Mouse (Mus musculus): ENCODE measurements around the gene Snx32.
A peak's percentile ranks its signal among the peaks of the same experiment; 100 is the strongest.

Gene Snx32

GRCm38 (mm10) chr19:5510031-5511026, at the start of gene Snx32:
TSS of gene Snx32 (minus strand) at chr19:5510538.
- DNase-seq, result peak; percentile 100

GRCm38 (mm10) chr19:5559631-5560456, 49.5 kb upstream of the Snx32 start:
- no peak for DNase-seq

GRCm38 (mm10) chr19:5559229-5559628, 48.9 kb upstream of the Snx32 start:
- no peak for DNase-seq

- DNase-seq, result no peak
Observed at GRCm38 (mm10) chr19:5558770-5559169, 48.4 kb upstream of the Snx32 start.

GRCm38 (mm10) chr19:5558169-5558568, 47.8 kb upstream of the Snx32 start:
- DNase-seq, result no peak

GRCm38 (mm10) chr19:5554212-5554611, 43.9 kb upstream of the Snx32 start:
- DNase-seq, result no peak

- no peak for DNase-seq
Observed at GRCm38 (mm10) chr19:5553802-5554201, 43.5 kb upstream of the Snx32 start.

- no peak for DNase-seq
Observed at GRCm38 (mm10) chr19:5547471-5548056, 37.2 kb upstream of the Snx32 start.

- DNase-seq, result no peak
Observed at GRCm38 (mm10) chr19:5544031-5544430, 33.7 kb upstream of the Snx32 start.

GRCm38 (mm10) chr19:5543362-5543761, 33.0 kb upstream of the Snx32 start:
- no peak for DNase-seq

GRCm38 (mm10) chr19:5538786-5539185, 28.4 kb upstream of the Snx32 start:
- no peak for DNase-seq

GRCm38 (mm10) chr19:5532520-5532919, 22.2 kb upstream of the Snx32 start:
- DNase-seq, result no peak

- DNase-seq, result no peak
Observed at GRCm38 (mm10) chr19:5530138-5530524, 19.8 kb upstream of the Snx32 start.

GRCm38 (mm10) chr19:5529325-5530137, 19.2 kb upstream of the Snx32 start:
- DNase-seq, result peak; percentile 99

- no peak for DNase-seq
Observed at GRCm38 (mm10) chr19:5525204-5525603, 14.9 kb upstream of the Snx32 start.

GRCm38 (mm10) chr19:5518721-5519120, 8.4 kb upstream of the Snx32 start:
- DNase-seq, result no peak

- DNase-seq, result peak; percentile 91
Observed at GRCm38 (mm10) chr19:5516906-5517505, 6.7 kb upstream of the Snx32 start.

GRCm38 (mm10) chr19:5515840-5516777, 5.8 kb upstream of the Snx32 start:
- DNase-seq, result no peak

- no peak for DNase-seq
Observed at GRCm38 (mm10) chr19:5513005-5513349, 2.6 kb upstream of the Snx32 start.

- peak; percentile 95 for DNase-seq
Observed at GRCm38 (mm10) chr19:5512091-5513004, 2.0 kb upstream of the Snx32 start.
